Comparison of ENCODE assay signal across 13 mouse cellular contexts in the genomic region with DNA sequence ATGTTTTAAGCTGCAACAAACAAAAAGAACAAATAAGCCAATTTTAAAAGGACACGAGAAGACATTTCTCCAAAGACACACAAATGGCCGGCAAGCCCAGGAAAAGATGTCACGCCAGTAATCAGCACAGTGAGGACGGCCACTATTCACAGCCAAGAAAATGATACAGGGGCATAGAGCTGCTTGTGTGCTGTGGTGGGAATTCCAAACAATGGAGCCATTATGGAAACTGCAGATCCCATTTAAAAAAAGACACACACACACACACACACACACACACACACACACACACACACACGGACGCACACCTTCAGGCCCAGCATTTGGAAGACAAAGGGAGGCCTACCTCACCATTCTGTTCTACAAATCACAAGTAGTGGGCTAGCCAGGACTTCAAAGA.
A peak's percentile ranks its signal among the peaks of the same experiment; 100 is the strongest.
DNase-seq lines count a peak whose midpoint lies in the region; ATAC-seq and TF ChIP-seq lines count a peak whose summit lies in the region.
"Had no signal": no experiment of that assay in that cellular context is flagged by ENCODE, and none has a peak within 500 bp of the region (broad histone marks: within the 10 kb centered on the region; RNA-seq: fewer than 3 reads in every experiment).

No protein-coding gene starts in this region.

- DNase-seq in neural tube, embryonic 11.5 days (ENCODE audit: low spot score), result no peak
- no peak for DNase-seq in neural tube, embryonic 10.5 days (ENCODE audit: extremely low spot score, low spot score)
- DNase-seq in hindbrain, postnatal 0 days (ENCODE audit: low spot score), result no peak
- DNase-seq in adrenal gland, postnatal 10 days, result no peak
- DNase-seq in liver, embryonic 11.5 days (ENCODE audit: low spot score), result no peak
- no peak for DNase-seq in urinary bladder, postnatal 25 days (ENCODE audit: low spot score)
- DNase-seq: adrenal gland, postnatal 36 days; heart, adult 2 months; kidney, postnatal 10 days had no signal

- no peak overlapping the region for H3K9ac ChIP-seq in neural tube, embryonic 11.5 days (ENCODE audit: low read length)
- peak overlapping the region; percentile 39 for H3K9ac ChIP-seq in forebrain, embryonic 13.5 days
- H3K9ac ChIP-seq in hindbrain, postnatal 0 days (replicated peaks; ENCODE audit: low read length), result no peak overlapping the region; the same call in 1 of the 2 replicates
- H3K9ac ChIP-seq in neural tube, embryonic 14.5 days (replicated peaks; ENCODE audit: low read depth, low read length), result peak overlapping the region; percentile 28; the same call in 1 of the 2 replicates
- H3K9ac ChIP-seq in liver, embryonic 11.5 days (ENCODE audit: low read depth, low read length), result no peak overlapping the region
- H3K9ac ChIP-seq: liver, embryonic 12.5 days had no signal

- no peak overlapping the region for H3K27ac ChIP-seq in neural tube, embryonic 11.5 days (ENCODE audit: low read depth, low read length)
- peak overlapping the region; percentile 35; the same call in 1 of the 2 replicates for H3K27ac ChIP-seq in forebrain, embryonic 13.5 days
- H3K27ac ChIP-seq in hindbrain, postnatal 0 days, result peak overlapping the region; percentile 96
- peak overlapping the region; percentile 60 for H3K27ac ChIP-seq in neural tube, embryonic 14.5 days (ENCODE audit: low read depth, low read length)
- H3K27ac ChIP-seq in liver, embryonic 11.5 days (ENCODE audit: low read depth, low read length), result no peak overlapping the region
- H3K27ac ChIP-seq: heart, adult 2 months; liver, embryonic 12.5 days; macrophage had no signal

- H3K36me3 ChIP-seq in neural tube, embryonic 11.5 days (ENCODE audit: control insufficient read depth, insufficient read depth, low read length), result no peaks in the 10 kb centered on the region
- peaks cover 13% of the 10 kb centered on the region for H3K36me3 ChIP-seq in forebrain, embryonic 13.5 days (ENCODE audit: poor library complexity, severe bottlenecking)
- H3K36me3 ChIP-seq in hindbrain, postnatal 0 days (ENCODE audit: insufficient read depth, low read length), result no peaks in the 10 kb centered on the region; the same call in 1 of the 2 replicates
- H3K36me3 ChIP-seq in neural tube, embryonic 14.5 days (ENCODE audit: control insufficient read depth, insufficient read depth, low read length), result no peaks in the 10 kb centered on the region; the same call in 1 of the 2 replicates
- no peaks in the 10 kb centered on the region for H3K36me3 ChIP-seq in liver, embryonic 11.5 days (ENCODE audit: control insufficient read depth, insufficient read depth, low read length)

- H3K4me1 ChIP-seq in neural tube, embryonic 11.5 days (ENCODE audit: control insufficient read depth, insufficient read depth, low read length), result peaks cover 11% of the 10 kb centered on the region; the same call in 1 of the 2 replicates
- H3K4me1 ChIP-seq in forebrain, embryonic 13.5 days, result peaks cover 35% of the 10 kb centered on the region
- peaks cover 24% of the 10 kb centered on the region for H3K4me1 ChIP-seq in hindbrain, postnatal 0 days (ENCODE audit: insufficient read depth, low read length)
- peaks cover 25% of the 10 kb centered on the region; the same call in 1 of the 2 replicates for H3K4me1 ChIP-seq in neural tube, embryonic 14.5 days (ENCODE audit: control insufficient read depth, insufficient read depth, low read length)
- peaks cover 16% of the 10 kb centered on the region for H3K4me1 ChIP-seq in liver, embryonic 11.5 days (replicated peaks; ENCODE audit: control insufficient read depth, insufficient read depth, low read length)

- no peaks in the 10 kb centered on the region for H3K9me3 ChIP-seq in neural tube, embryonic 11.5 days (ENCODE audit: control insufficient read depth, low read length)
- H3K9me3 ChIP-seq in forebrain, embryonic 13.5 days (replicated peaks), result no peaks in the 10 kb centered on the region
- H3K9me3 ChIP-seq in hindbrain, postnatal 0 days (ENCODE audit: low read length), result no peaks in the 10 kb centered on the region
- H3K9me3 ChIP-seq in neural tube, embryonic 14.5 days (ENCODE audit: control insufficient read depth, low read length), result no peaks in the 10 kb centered on the region
- no peaks in the 10 kb centered on the region for H3K9me3 ChIP-seq in liver, embryonic 11.5 days (ENCODE audit: control insufficient read depth, low read length)
- H3K9me3 ChIP-seq: liver, embryonic 12.5 days had no signal

- no peak overlapping the region for H3K4me3 ChIP-seq in neural tube, embryonic 11.5 days (ENCODE audit: low read depth, low read length)
- no peak overlapping the region for H3K4me3 ChIP-seq in forebrain, embryonic 13.5 days
- no peak overlapping the region for H3K4me3 ChIP-seq in hindbrain, postnatal 0 days (ENCODE audit: low read length)
- peak overlapping the region; percentile 9; the same call in 1 of the 2 replicates for H3K4me3 ChIP-seq in neural tube, embryonic 14.5 days (ENCODE audit: low read depth, low read length)
- no peak overlapping the region for H3K4me3 ChIP-seq in liver, embryonic 11.5 days (ENCODE audit: low read depth, low read length)
- H3K4me3 ChIP-seq: heart, adult 2 months had no signal

- H3K4me2 ChIP-seq in neural tube, embryonic 11.5 days (ENCODE audit: low read depth), result peak overlapping the region; percentile 25; the same call in 1 of the 2 replicates
- peak overlapping the region; percentile 71 for H3K4me2 ChIP-seq in forebrain, embryonic 13.5 days
- peak overlapping the region; percentile 67 for H3K4me2 ChIP-seq in hindbrain, postnatal 0 days (ENCODE audit: low read depth, low read length)
- peak overlapping the region; percentile 63 for H3K4me2 ChIP-seq in neural tube, embryonic 14.5 days (ENCODE audit: low read depth, low read length)
- H3K4me2 ChIP-seq in liver, embryonic 11.5 days, result no peak overlapping the region

- ATAC-seq in neural tube, embryonic 11.5 days (ENCODE audit: insufficient read depth, low FRiP score, low TSS enrichment), result no peak
- ATAC-seq in forebrain, embryonic 13.5 days, result no peak
- no peak for ATAC-seq in hindbrain, postnatal 0 days
- ATAC-seq in neural tube, embryonic 14.5 days (ENCODE audit: low read depth), result no peak
- no peak for ATAC-seq in liver, embryonic 11.5 days (replicated peaks; ENCODE audit: low FRiP score)
- ATAC-seq: liver, embryonic 12.5 days had no signal

- no peaks in the 10 kb centered on the region for H3K27me3 ChIP-seq in neural tube, embryonic 11.5 days (ENCODE audit: control insufficient read depth, insufficient read depth, low read length)
- no peaks in the 10 kb centered on the region for H3K27me3 ChIP-seq in forebrain, embryonic 13.5 days
- no peaks in the 10 kb centered on the region for H3K27me3 ChIP-seq in hindbrain, postnatal 0 days (ENCODE audit: insufficient read depth, low read length)
- no peaks in the 10 kb centered on the region for H3K27me3 ChIP-seq in neural tube, embryonic 14.5 days (ENCODE audit: control insufficient read depth, insufficient read depth, low read length)
- H3K27me3 ChIP-seq in liver, embryonic 11.5 days (replicated peaks; ENCODE audit: control insufficient read depth, insufficient read depth, low read length), result no peaks in the 10 kb centered on the region
- H3K27me3 ChIP-seq: liver, embryonic 12.5 days had no signal

- no peak for TF ChIP-seq CTCF in hindbrain, postnatal 0 days (IDR thresholded peaks at IDR 0.05; ENCODE audit: low read depth)

- 65% methylated on average over 6 of the region's 6 CpGs for WGBS in neural tube, embryonic 11.5 days
- 64% methylated on average over 6 of the region's 6 CpGs for WGBS in forebrain, embryonic 13.5 days
- 23% methylated on average over 6 of the region's 6 CpGs for WGBS in hindbrain, postnatal 0 days
- WGBS in neural tube, embryonic 14.5 days, result 41% methylated on average over 6 of the region's 6 CpGs
- 89% methylated on average over 6 of the region's 6 CpGs for WGBS in liver, embryonic 11.5 days

Comparison
In these comparisons a context has a peak if more than half of its experiments do, and no peak if none do; other contexts are left out.
1. H3K27ac ChIP-seq: peak in forebrain, embryonic 13.5 days (single experiment), hindbrain, postnatal 0 days (single experiment) and neural tube, embryonic 14.5 days (single experiment); none in neural tube, embryonic 11.5 days (single experiment) and liver, embryonic 11.5 days (single experiment).
2. H3K9ac ChIP-seq: peak in forebrain, embryonic 13.5 days (single experiment) and neural tube, embryonic 14.5 days (single experiment); none in neural tube, embryonic 11.5 days (single experiment), hindbrain, postnatal 0 days (single experiment) and liver, embryonic 11.5 days (single experiment).